Mouse (Mus musculus) lung, postnatal 25 days (tissue): ENCODE measurements around the gene Cntn3.
"Not testable (repeated sequence)": the region's sequence is repeated elsewhere in the genome, so short reads cannot be mapped to it uniquely, and the experiment has no call there.

Source experiments
- DNase-seq: peaks from one replicate; pipeline ENCODE4 v3.0.0; 2022; ENCODE audit warnings: low spot score

Gene Cntn3

DNA sequence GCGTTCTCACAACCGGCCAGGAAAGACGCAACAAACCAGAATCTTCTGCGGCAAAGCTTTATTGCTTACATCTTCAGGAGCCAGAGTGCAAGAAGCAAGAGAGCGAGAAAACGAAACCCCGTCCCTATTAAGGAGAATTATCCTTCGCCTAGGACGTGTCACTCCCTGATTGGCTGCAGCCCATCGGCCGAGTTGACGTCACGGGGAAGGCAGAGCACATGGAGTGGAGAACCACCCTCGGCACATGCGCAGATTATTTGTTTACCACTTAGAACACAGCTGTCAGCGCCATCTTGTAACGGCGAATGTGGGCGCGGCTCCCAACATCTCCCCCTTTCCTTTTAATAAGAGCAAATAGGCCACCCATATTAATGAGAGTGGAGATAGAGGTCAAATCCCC is at the start of gene Cntn3:
Gene Cntn3, minus strand, starts transcription at position 101 of the 400 bp plus-strand sequence.
- not testable (repeated sequence) for DNase-seq

- no peak for DNase-seq
Observed at GRCm38 (mm10) chr6:102600773-102601172, 27.9 kb upstream of the Cntn3 start.

DNA sequence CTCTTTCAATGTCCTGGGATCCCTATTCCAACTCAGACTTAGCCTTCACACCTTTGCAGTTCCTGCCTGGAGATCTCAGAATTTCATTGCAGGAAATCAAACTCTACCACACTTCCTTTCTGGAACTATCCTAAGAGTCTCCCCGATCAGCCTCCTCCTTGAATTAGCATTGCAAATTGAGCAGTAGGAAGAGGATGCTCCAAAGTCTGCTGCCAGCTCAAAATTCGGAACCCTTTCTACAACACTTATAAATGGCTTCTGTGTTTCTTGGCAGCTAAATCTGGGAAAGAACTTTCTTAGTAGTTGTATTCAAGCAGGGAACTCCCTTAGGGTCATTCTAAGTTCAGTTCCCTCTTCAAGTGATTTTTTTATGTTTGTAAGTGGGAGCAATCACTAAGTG is 24.9 kb upstream of the Cntn3 start:
- no peak for DNase-seq

DNA sequence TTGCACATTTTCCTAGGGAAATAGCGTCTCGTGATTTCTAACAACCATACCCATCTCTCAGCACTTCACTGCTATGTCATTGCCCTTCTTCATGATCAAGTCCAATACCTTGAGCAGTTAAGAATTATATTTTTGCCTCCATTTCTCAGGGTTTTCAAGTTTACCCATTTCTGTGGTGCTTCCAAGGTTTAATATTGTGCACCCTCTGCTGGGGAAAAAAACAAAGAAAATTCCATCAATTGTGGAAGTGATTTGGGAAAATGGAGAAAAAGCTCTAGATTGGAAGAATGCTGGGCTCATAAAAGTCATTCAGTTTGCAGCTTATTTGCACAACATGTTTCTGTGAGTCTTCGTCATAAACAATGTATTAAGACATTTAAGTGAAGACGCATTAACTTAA is 17.2 kb upstream of the Cntn3 start:
- no peak for DNase-seq

DNA sequence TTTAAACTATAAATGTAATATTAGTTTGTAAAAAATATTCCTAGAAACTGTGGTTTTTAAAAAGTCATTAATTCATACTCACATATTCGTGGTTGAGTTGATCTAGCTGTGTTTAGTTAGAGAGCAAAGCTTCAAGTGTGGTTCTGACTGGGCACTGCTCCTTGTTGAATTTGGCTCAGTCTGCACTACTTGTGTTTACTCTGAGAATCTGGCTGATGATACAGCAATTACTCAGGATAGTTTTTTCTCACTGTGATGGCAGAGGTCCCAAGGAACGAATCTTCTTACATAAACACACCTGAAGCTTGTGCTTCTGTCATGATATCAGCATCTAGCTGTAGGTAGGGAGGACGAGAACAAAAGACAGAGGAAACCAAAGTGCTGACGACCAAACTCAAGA is 16.4 kb upstream of the Cntn3 start:
- no peak for DNase-seq

GRCm38 (mm10) chr6:102586056-102586455 is 13.2 kb upstream of the Cntn3 start:
- DNase-seq: no peak

DNA sequence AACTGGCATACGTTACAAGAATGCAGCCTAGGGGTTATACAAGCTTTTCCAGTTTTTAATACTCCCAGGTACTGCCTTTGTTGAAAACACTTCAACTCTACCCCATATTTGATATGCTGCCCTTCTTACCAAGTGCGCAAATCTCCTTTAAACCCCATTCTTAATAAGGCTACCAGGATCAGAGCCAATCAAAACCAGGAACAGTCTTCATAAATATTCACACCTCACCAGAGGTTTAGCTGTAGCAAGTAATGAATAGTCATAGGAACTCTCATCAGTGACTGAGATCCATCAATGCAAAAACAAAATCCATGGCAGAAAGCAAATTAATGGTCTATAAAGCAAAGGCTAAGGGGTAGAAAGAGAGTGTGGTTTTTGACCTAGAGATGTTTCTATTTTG is 10.7 kb upstream of the Cntn3 start:
- DNase-seq: no peak

- DNase-seq: no peak
Observed at GRCm38 (mm10) chr6:102567496-102567895, 5.4 kb downstream of the Cntn3 start.

DNA sequence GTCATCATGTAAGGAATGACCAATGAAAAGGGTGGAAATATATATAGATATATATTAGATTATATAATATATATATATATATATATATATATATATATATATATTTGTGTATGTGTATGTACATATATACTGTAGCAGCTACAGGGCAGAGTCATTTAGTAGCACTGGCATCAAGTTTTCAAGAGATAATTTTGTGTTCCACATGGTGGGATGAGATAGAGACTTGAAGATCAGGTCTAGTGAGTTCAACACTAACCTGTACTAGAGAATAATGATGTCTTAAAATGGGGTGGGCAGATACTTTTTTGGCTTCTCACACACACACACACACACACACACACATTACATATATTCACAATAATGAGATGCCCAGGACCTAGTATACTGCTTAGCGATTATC is 7.7 kb downstream of the Cntn3 start:
- no peak for DNase-seq

DNA sequence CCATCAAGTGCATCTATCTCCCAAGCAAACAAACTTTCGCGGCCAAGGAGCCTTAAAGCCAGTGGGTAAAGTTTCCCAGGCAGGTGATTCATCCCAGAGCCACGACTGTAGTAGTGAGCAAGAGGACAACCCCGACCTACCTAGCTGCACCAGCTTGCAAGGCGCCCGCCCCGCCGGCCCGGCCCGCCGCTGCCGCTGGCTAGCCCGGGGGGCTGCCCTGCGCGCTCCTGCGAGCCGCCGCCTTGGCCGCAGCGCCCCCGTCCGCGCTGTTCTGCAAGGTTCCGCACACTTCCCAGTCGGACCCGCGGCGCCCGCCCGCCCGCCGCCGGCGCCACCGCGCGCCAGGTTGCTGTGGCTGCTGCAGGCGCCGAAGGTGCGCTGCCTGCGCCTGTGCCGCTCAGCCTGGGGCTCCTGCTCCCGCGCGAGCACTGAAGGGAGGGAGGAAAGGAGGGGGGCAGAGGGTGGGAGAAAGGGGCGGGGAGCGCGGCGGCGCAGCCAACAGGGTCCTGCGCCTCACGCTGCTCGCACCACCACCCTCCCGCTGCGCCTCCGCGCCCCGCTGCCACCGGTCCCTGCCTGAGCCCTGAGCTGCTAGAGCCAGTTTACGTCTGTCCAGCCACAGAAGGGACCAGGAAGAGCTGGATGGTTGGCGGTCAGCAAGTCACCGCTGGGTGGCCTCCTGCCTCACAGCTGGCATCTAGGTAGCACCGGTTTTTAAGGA is 8.7 kb downstream of the Cntn3 start:
- no peak for DNase-seq

- DNase-seq: no peak
Observed at GRCm38 (mm10) chr6:102563431-102563830, 9.5 kb downstream of the Cntn3 start.

DNA sequence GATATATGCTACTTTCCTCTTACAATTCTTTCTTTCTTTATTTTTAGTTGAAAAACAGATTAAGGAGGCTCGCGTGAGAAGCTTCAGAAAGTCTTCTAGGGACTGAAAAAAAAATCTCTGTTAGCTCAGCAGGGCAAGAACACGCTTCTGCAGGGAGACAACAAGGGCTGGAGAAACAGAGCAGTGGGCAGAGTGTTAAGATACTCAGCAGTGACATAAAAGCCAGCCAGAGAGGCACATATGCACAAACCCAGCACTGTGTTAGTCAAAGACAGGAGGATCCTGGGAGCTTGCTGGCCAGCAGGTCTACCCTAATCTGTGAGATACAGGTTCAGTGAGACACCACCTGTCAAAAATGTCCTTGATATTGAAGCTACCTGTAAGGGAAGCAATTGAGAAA is 15.4 kb downstream of the Cntn3 start:
- DNase-seq: no peak

- DNase-seq: no peak
Observed at GRCm38 (mm10) chr6:102556497-102556896, 16.4 kb downstream of the Cntn3 start.

- no peak for DNase-seq
Observed at GRCm38 (mm10) chr6:102555814-102556437, 17.0 kb downstream of the Cntn3 start.

GRCm38 (mm10) chr6:102555067-102555657 is 17.7 kb downstream of the Cntn3 start:
- no peak for DNase-seq

DNA sequence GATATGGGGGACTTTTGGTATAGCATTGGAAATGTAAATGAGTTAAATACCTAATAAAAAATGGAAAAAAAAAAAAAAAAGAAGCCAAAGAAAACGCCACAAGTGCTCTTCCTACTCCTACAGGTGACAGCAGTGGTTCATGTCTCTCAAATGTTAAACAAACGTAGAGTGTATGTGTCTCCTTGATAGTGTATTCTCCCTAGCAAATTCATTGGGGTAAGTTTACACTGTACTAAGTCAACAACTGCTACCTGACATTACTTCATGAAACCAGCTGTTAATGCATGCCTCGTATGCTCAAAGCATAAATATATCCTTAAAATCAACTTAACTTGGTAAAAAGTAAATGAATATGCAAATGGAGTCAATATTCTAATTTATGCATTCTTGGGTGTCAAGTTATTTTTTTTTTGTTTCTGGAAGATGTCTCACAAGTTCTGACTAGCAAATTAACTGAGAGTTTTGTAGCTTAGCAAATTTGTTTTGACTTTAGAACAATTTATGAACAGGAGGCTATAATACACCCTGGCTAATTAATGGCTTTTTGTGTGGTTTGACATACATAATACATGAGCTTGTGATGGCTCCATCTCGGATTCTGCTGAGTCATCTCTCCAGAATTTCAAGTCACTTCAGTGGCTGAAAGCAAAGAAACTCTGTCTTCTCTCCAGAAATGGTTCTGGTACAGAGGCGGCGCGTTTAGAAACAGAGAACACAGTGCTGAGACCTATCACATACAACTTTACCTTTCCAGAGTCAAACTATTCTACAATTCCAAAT is 31.1 kb downstream of the Cntn3 start:
- DNase-seq: no peak

- DNase-seq: no peak
Observed at GRCm38 (mm10) chr6:102535599-102535998, 37.3 kb downstream of the Cntn3 start.

DNA sequence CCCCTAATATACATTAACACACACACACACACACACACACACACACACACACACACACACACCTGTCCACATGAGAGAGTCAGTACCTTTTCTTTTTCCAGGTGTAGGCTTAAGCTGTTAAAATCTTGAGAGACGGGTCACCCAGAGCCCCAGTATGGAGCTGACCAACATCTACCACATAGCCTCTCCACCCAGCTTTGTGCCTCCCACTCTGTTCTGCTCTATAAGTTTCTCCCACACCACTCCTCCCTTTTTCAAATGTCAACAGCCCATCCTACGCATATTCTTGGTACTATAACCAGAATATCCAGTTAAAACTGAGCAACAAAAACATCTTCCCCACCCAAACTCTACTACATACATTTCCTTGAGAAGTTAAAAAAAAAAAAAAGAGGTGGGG is 49.9 kb downstream of the Cntn3 start:
- DNase-seq: no peak

DNA sequence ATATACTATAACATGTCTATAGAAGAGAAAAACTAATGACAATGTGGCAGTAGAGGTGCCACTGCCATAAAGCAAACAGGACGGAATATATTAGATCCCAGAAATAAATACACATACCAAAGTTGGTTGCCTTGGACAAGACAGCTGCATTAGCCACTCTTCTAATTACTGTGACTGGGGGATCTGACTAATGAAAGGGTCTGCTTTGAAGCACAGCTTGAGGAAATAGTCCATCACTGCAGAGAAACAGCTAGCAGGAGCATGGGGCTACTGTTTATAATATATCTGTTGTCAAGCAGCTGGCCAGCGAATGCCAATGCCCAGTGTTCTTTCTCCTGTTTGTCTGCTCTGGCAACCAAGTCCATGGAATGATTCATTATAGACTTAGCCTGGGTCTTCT is 51.9 kb downstream of the Cntn3 start:
- no peak for DNase-seq

DNA sequence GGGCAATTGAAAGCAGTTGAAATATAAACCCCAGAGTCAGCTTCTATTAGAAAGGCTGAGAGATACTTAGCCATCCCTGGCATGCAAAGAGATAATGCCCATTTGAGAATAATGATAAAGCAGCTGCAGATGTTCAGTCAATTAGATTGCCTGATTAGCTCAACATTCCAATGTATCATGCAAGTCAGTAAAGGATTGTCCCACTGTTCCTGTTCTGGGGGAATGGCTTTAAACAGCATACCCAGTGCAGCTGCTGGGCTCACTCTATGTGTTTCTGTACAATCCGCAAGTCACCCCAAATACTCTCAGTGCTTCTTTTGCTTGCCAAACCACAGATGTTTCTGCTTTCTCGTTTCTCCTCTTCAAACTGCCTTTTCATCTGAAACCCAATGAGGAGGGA is 57.7 kb downstream of the Cntn3 start:
- no peak for DNase-seq

GRCm38 (mm10) chr6:102512085-102512484 is 60.8 kb downstream of the Cntn3 start:
- DNase-seq: no peak

DNA sequence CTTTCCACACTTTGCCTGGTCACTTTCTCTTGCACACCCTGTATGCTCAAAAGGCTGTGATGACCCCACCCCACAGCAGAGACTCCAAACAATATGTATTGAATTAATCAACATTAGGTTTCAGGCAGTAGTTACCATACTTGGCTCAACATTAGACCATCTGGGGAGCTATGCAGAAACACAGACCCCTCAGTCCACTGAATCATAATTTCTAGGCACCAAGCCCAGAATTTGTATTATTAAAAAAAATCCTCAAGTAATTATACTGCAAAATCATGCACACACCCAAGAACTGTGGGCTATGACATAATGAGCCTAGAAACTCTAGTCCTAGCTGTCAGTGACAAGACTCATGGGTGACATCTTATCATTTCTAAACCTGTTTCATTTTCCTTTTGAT is 87.4 kb downstream of the Cntn3 start:
- DNase-seq: no peak
